Comparison of ENCODE assay signal across 15 mouse cellular contexts in the genomic region with DNA sequence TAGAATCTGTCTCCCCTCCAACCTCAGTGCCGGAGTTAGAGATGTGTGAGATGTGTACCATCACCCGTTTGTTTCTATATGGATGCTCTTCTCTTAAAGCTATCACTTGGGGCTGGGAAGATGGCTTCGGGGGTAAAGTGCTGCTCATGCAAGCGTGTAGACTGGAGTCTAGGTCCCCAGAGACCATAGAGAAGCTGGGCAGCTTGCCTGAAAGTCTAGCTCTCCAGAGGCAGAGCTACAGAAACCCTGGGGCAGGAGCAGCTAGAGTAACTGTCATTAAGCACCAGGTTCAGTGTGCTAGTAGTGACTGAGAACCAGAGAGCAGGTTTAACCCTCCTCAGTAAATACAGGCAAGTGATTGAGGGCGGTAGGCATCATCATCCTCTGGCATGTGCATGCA. TPM values are rescaled to one million over a fixed set of nuclear protein-coding genes. Genes with fewer than 3 reads are reported as not detected.
A peak's percentile ranks its signal among the peaks of the same experiment; 100 is the strongest.
DNase-seq lines count a peak whose midpoint lies in the region; ATAC-seq and TF ChIP-seq lines count a peak whose summit lies in the region.
"Had no signal": no experiment of that assay in that cellular context is flagged by ENCODE, and none has a peak within 500 bp of the region (broad histone marks: within the 10 kb centered on the region; RNA-seq: fewer than 3 reads in every experiment).

No protein-coding gene starts in this region.

- no peaks in the 10 kb centered on the region for H3K9me3 ChIP-seq in heart, embryonic 10.5 days
- H3K9me3 ChIP-seq in CH12.LX (replicated peaks; ENCODE audit: low read length) = no peaks in the 10 kb centered on the region
- H3K9me3 ChIP-seq in hindbrain, embryonic 16.5 days (ENCODE audit: control insufficient read depth, low read length) = no peaks in the 10 kb centered on the region
- H3K9me3 ChIP-seq: hindbrain, embryonic 10.5 days; limb, embryonic 12.5 days; neural tube, embryonic 12.5 days had no signal

- TF ChIP-seq POLR2A in CH12.LX (IDR thresholded peaks at IDR 0.05; ENCODE audit: low read depth, low read length) = no peak

- dilution Hi-C loops in CH12.LX (cut with MboI; ENCODE audit: extremely low pct_ligation_motif_present, extremely low pct_unique_long_range_greater_than_20kb, low sequenced_read_pairs) = no loop called here

- peak; percentile 28 to 47 for DNase-seq in heart, adult 9 months (ENCODE audit: low spot score in 2 of 2)
- no peak for DNase-seq in heart, embryonic 10.5 days (ENCODE audit: low spot score)
- peak; percentile 64 for DNase-seq in 3T3-L1 (ENCODE audit: low read depth, low spot score)
- DNase-seq in CH12.LX (ENCODE audit: extremely low read depth) = peak; percentile 30
- DNase-seq in kidney, postnatal 10 days = peak; percentile 55
- no peak for DNase-seq in frontal cortex, postnatal 10 days (ENCODE audit: low spot score in 2 of 2)
- DNase-seq: cerebellum, adult 9-10 months had no signal

- no peak for TF ChIP-seq RAD21 in CH12.LX (IDR thresholded peaks at IDR 0.05; ENCODE audit: low read depth, low read length)

- WGBS in heart, embryonic 10.5 days = 93% methylated on average over 5 of the region's 5 CpGs
- 82% methylated on average over 5 of the region's 5 CpGs for WGBS in hindbrain, embryonic 16.5 days

- no peak overlapping the region for H3K4me2 ChIP-seq in CH12.LX (ENCODE audit: insufficient read depth, low read depth, poor library complexity, severe bottlenecking)
- H3K4me2 ChIP-seq in hindbrain, embryonic 16.5 days (ENCODE audit: low read length) = no peak overlapping the region
- H3K4me2 ChIP-seq: limb, embryonic 12.5 days; neural tube, embryonic 12.5 days had no signal

- no peak overlapping the region for H3K27ac ChIP-seq in heart, embryonic 10.5 days
- no peak overlapping the region for H3K27ac ChIP-seq in CH12.LX (ENCODE audit: insufficient read depth, low read depth)
- H3K27ac ChIP-seq in hindbrain, embryonic 16.5 days (ENCODE audit: low read depth, low read length) = no peak overlapping the region
- H3K27ac ChIP-seq: hindbrain, embryonic 10.5 days; limb, embryonic 12.5 days; liver, embryonic 14.5 days; neural tube, embryonic 12.5 days had no signal

- no peak overlapping the region for H3K9ac ChIP-seq in CH12.LX (ENCODE audit: insufficient read depth, low read depth)
- no peak overlapping the region for H3K9ac ChIP-seq in hindbrain, embryonic 16.5 days (ENCODE audit: low read depth, low read length)
- H3K9ac ChIP-seq: limb, embryonic 12.5 days; liver, embryonic 14.5 days; neural tube, embryonic 12.5 days had no signal

- ATAC-seq in hindbrain, embryonic 16.5 days = no peak
- ATAC-seq: forebrain, embryonic 14.5 days; inflammation-experienced regulatory T-cells, adult 6 months; lung, postnatal 0 days had no signal

- peaks cover 39% of the 10 kb centered on the region for H3K4me1 ChIP-seq in heart, embryonic 10.5 days
- H3K4me1 ChIP-seq in CH12.LX (ENCODE audit: control insufficient read depth in 1 of 2, insufficient read depth in 2 of 2) = peaks cover 8 to 32% of the 10 kb centered on the region in 2 experiments
- H3K4me1 ChIP-seq in hindbrain, embryonic 16.5 days (ENCODE audit: control insufficient read depth, insufficient read depth, low read depth, low read length) = no peaks in the 10 kb centered on the region
- H3K4me1 ChIP-seq: hindbrain, embryonic 10.5 days had no signal

- peaks cover 10% of the 10 kb centered on the region for H3K36me3 ChIP-seq in heart, embryonic 10.5 days
- peaks cover 2 to 16% of the 10 kb centered on the region in 2 experiments for H3K36me3 ChIP-seq in CH12.LX (replicated peaks in 1 of 2; ENCODE audit: control insufficient read depth in 1 of 2, insufficient read depth in 1 of 2, low read length in 1 of 2)
- 0 out of 2 replicates have a peak, but pooled peaks cover 3% of the 10 kb centered on the region for H3K36me3 ChIP-seq in hindbrain, embryonic 16.5 days (ENCODE audit: control insufficient read depth, insufficient read depth, low read length)
- H3K36me3 ChIP-seq: neural tube, embryonic 12.5 days had no signal

- no peaks in the 10 kb centered on the region for H3K27me3 ChIP-seq in heart, embryonic 10.5 days (ENCODE audit: insufficient read depth, poor library complexity, severe bottlenecking)
- H3K27me3 ChIP-seq in CH12.LX (replicated peaks) = no peaks in the 10 kb centered on the region
- H3K27me3 ChIP-seq in hindbrain, embryonic 16.5 days (replicated peaks; ENCODE audit: control insufficient read depth, insufficient read depth, low read length) = no peaks in the 10 kb centered on the region
- H3K27me3 ChIP-seq: limb, embryonic 12.5 days; neural tube, embryonic 12.5 days had no signal

- no peak for TF ChIP-seq CTCF in CH12.LX (conservative IDR thresholded peaks at IDR 0.05 in 1 of 2, IDR thresholded peaks at IDR 0.05 in 1 of 2; ENCODE audit: low read depth in 2 of 2, low read length in 2 of 2)

- TF ChIP-seq EP300 in CH12.LX (IDR thresholded peaks at IDR 0.05; ENCODE audit: low read length) = no peak

- no peak overlapping the region for H3K4me3 ChIP-seq in heart, embryonic 10.5 days
- H3K4me3 ChIP-seq in CH12.LX (replicated peaks in 1 of 3; ENCODE audit: low read depth in 2 of 3, low read length in 2 of 3, poor library complexity in 1 of 3) = no peak overlapping the region
- no peak overlapping the region for H3K4me3 ChIP-seq in hindbrain, embryonic 16.5 days (ENCODE audit: low read length)
- H3K4me3 ChIP-seq: hindbrain, embryonic 10.5 days; limb, embryonic 12.5 days; neural tube, embryonic 12.5 days had no signal

- in situ Hi-C loops in CH12.LX (cut with MboI; ENCODE audit: low pct_ligation_motif_present, low pct_unique_long_range_greater_than_20kb, low sequenced_read_pairs) = no loop called here

- H3K79me2 ChIP-seq in CH12.LX (replicated peaks; ENCODE audit: control insufficient read depth, extremely low read depth, insufficient read depth, poor library complexity, severe bottlenecking) = 0 out of 2 replicates have a peak, but pooled peaks cover 3% of the 10 kb centered on the region

TF ChIP-seq in CH12.LX, 34 proteins besides CTCF, POLR2A, EP300 and RAD21:
- no peak for TF ChIP-seq CHD2 (IDR thresholded peaks at IDR 0.05; ENCODE audit: low read length)
- no peak for TF ChIP-seq POLR2AphosphoS2 (IDR thresholded peaks at IDR 0.05; ENCODE audit: low read depth, low read length)
- no peak for TF ChIP-seq RCOR1 (conservative IDR thresholded peaks at IDR 0.05; ENCODE audit: low read depth, low read length)
- TF ChIP-seq CHD1 (IDR thresholded peaks at IDR 0.05; ENCODE audit: low read depth, low read length) = no peak
- TF ChIP-seq SIN3A (IDR thresholded peaks at IDR 0.05; ENCODE audit: low read length) = no peak
- TF ChIP-seq ETS1 (conservative IDR thresholded peaks at IDR 0.05; ENCODE audit: low read depth, low read length) = no peak
TF ChIP-seq in CH12.LX: peak in this region for 0.

RNA-seq across cellular contexts. Expression of gene Zfand3, which starts 51.7 kb away (rescaled TPM):
- 54.2 and 54.7 TPM in 2 replicates for polyA plus RNA-seq in heart, embryonic 10.5 days (2016; fragmentation: Nextera tagmentation; extraction: Ambion mirVana)
- 15.1 and 23.2 TPM in 2 replicates for total RNA-seq in CH12.LX (2012; rRNA removed)
- 18.0 and 23.5 TPM in 2 replicates for total RNA-seq in CH12.LX (2014; rRNA removed)
- polyA plus RNA-seq in CH12.LX (2012; ENCODE audit: insufficient read length, low read depth) = 33.7 and 44.0 TPM in 2 replicates
- polyA plus RNA-seq in hindbrain, embryonic 16.5 days (2015; fragmentation: Nextera tagmentation; extraction: Ambion mirVana) = 53.3 and 58.2 TPM in 2 replicates

Comparison
In these comparisons a context has a peak if more than half of its experiments do, and no peak if none do; other contexts are left out.
1. DNase-seq: peak in heart, adult 9 months (2 of 2), 3T3-L1 (single experiment), CH12.LX (single experiment) and kidney, postnatal 10 days (single experiment); none in heart, embryonic 10.5 days (single experiment) and frontal cortex, postnatal 10 days (0 of 2).